Mouse (Mus musculus): Measurements from ENCODE around the gene Arl14ep. TPM values are rescaled to one million over a fixed set of nuclear protein-coding genes. Genes with fewer than 3 reads are reported as not detected.

Gene Arl14ep
- polyA plus RNA-seq (2015; fragmentation: Nextera tagmentation; extraction: Ambion mirVana) = 20.7 and 21.4 TPM in 2 replicates

- no peak for TF ChIP-seq EP300 (IDR thresholded peaks at IDR 0.05)
- TF ChIP-seq CTCF (IDR thresholded peaks at IDR 0.05) = no peak
- peak within 1 kb of the TSS; percentile 60 for H3K4me2 ChIP-seq (replicated peaks; ENCODE audit: low read depth, low read length)
- WGBS = under 1% methylated on average over 36 of the region's 36 CpGs
- peak; percentile 99 for ATAC-seq
- H3K9me3 ChIP-seq (ENCODE audit: low read length) = no peaks in the 10 kb centered on the region
- peak within 1 kb of the TSS; percentile 83 for H3K4me3 ChIP-seq (ENCODE audit: low read depth, low read length)
- H3K9ac ChIP-seq (replicated peaks; ENCODE audit: low read depth) = peak within 1 kb of the TSS; percentile 88
- H3K4me1 ChIP-seq (ENCODE audit: insufficient read depth, low read depth, low read length) = no peaks in the 10 kb centered on the region
- H3K27me3 ChIP-seq (replicated peaks; ENCODE audit: insufficient read depth, low read length) = no peaks in the 10 kb centered on the region
- peak; percentile 96 for DNase-seq (ENCODE audit: low spot score)
- no peaks in the 10 kb centered on the region for H3K36me3 ChIP-seq (ENCODE audit: insufficient read depth, low read length)
- peak within 1 kb of the TSS; percentile 57; the same call in 1 of the 2 replicates for H3K27ac ChIP-seq (ENCODE audit: low read length)
Observed at GRCm38 (mm10) chr2:106973959-106974639, at the start of gene Arl14ep. TSS of gene Arl14ep (minus strand) at chr2:106974424.

DNA sequence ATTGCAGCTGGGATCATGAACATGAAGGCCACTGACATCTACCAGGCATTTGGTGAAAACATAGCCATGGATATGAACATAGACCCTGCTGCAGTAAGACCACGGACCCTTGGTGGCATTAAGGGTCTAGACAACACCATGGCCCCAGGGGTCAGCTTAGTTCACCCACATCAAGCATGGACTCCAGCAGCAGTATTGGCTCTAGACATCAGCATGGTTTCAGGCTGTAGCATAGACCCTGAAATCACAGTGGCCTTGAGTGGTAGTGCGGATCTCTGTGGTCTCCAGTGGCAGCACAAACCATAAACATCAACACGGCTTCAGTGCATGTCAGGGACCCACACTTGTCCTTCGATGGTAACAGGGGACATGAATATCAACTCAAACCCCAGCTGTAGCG is 48.5 kb upstream of the Arl14ep start:
- Histone ChIP-seq H3K27me3 (replicated peaks; ENCODE audit: insufficient read depth, low read length) (no peaks in the 10 kb centered on the region), H3K27ac (ENCODE audit: low read length) (no peak overlapping the region), H3K4me1 (ENCODE audit: insufficient read depth, low read depth, low read length) (no peaks in the 10 kb centered on the region), H3K9ac (replicated peaks; ENCODE audit: low read depth) (no peak overlapping the region), H3K4me2 (replicated peaks; ENCODE audit: low read depth, low read length) (no peak overlapping the region), H3K36me3 (ENCODE audit: insufficient read depth, low read length) (no peaks in the 10 kb centered on the region), H3K4me3 (ENCODE audit: low read depth, low read length) (no peak overlapping the region), H3K9me3 (ENCODE audit: low read length) (no peaks in the 10 kb centered on the region)
- ATAC-seq (no peak), DNase-seq (ENCODE audit: low spot score) (no peak)
- WGBS = 91% methylated on average over 5 of the region's 5 CpGs
- TF ChIP-seq CTCF (IDR thresholded peaks at IDR 0.05) = no peak
- TF ChIP-seq EP300 (IDR thresholded peaks at IDR 0.05) = no peak

GRCm38 (mm10) chr2:107019331-107019730 is 45.1 kb upstream of the Arl14ep start:
- TF ChIP-seq EP300 (IDR thresholded peaks at IDR 0.05) = no peak
- TF ChIP-seq CTCF (IDR thresholded peaks at IDR 0.05) = no peak
- ATAC-seq (no peak), DNase-seq (ENCODE audit: low spot score) (no peak)
- Histone ChIP-seq H3K27me3 (replicated peaks; ENCODE audit: insufficient read depth, low read length) (no peaks in the 10 kb centered on the region), H3K36me3 (ENCODE audit: insufficient read depth, low read length) (no peaks in the 10 kb centered on the region), H3K9me3 (ENCODE audit: low read length) (no peaks in the 10 kb centered on the region), H3K27ac (ENCODE audit: low read length) (no peak overlapping the region), H3K4me3 (ENCODE audit: low read depth, low read length) (no peak overlapping the region), H3K9ac (replicated peaks; ENCODE audit: low read depth) (no peak overlapping the region), H3K4me2 (replicated peaks; ENCODE audit: low read depth, low read length) (no peak overlapping the region), H3K4me1 (ENCODE audit: insufficient read depth, low read depth, low read length) (no peaks in the 10 kb centered on the region)
- WGBS = 47% methylated on average over 2 of the region's 2 CpGs

- H3K9ac ChIP-seq (replicated peaks; ENCODE audit: low read depth) = no peak overlapping the region
- no peaks in the 10 kb centered on the region for H3K4me1 ChIP-seq (ENCODE audit: insufficient read depth, low read depth, low read length)
- no peak for ATAC-seq
- H3K27me3 ChIP-seq (replicated peaks; ENCODE audit: insufficient read depth, low read length) = no peaks in the 10 kb centered on the region
- TF ChIP-seq CTCF (IDR thresholded peaks at IDR 0.05) (no peak), EP300 (IDR thresholded peaks at IDR 0.05) (no peak)
- no peak for DNase-seq (ENCODE audit: low spot score)
- H3K4me2 ChIP-seq (replicated peaks; ENCODE audit: low read depth, low read length) = no peak overlapping the region
- H3K9me3 ChIP-seq (ENCODE audit: low read length) = no peaks in the 10 kb centered on the region
- H3K27ac ChIP-seq (ENCODE audit: low read length) = no peak overlapping the region
- H3K4me3 ChIP-seq (ENCODE audit: low read depth, low read length) = no peak overlapping the region
- 72% methylated on average over 4 of the region's 4 CpGs for WGBS
- H3K36me3 ChIP-seq (ENCODE audit: insufficient read depth, low read length) = no peaks in the 10 kb centered on the region
Observed at GRCm38 (mm10) chr2:107013161-107013560, 38.9 kb upstream of the Arl14ep start.

- no peaks in the 10 kb centered on the region for H3K27me3 ChIP-seq (replicated peaks; ENCODE audit: insufficient read depth, low read length)
- H3K4me1 ChIP-seq (ENCODE audit: insufficient read depth, low read depth, low read length) = no peaks in the 10 kb centered on the region
- no peak for DNase-seq (ENCODE audit: low spot score)
- H3K36me3 ChIP-seq (ENCODE audit: insufficient read depth, low read length) = no peaks in the 10 kb centered on the region
- no peak overlapping the region for H3K9ac ChIP-seq (replicated peaks; ENCODE audit: low read depth)
- H3K4me2 ChIP-seq (replicated peaks; ENCODE audit: low read depth, low read length) = no peak overlapping the region
- no peak overlapping the region for H3K27ac ChIP-seq (ENCODE audit: low read length)
- ATAC-seq = no peak
- no peaks in the 10 kb centered on the region for H3K9me3 ChIP-seq (ENCODE audit: low read length)
- no peak overlapping the region for H3K4me3 ChIP-seq (ENCODE audit: low read depth, low read length)
- TF ChIP-seq CTCF (IDR thresholded peaks at IDR 0.05) (no peak), EP300 (IDR thresholded peaks at IDR 0.05) (no peak)
- WGBS = 61% methylated on average over 4 of the region's 4 CpGs
Observed at GRCm38 (mm10) chr2:107012318-107012717, 38.1 kb upstream of the Arl14ep start.

GRCm38 (mm10) chr2:107010160-107010559 is 35.9 kb upstream of the Arl14ep start:
- TF ChIP-seq EP300 (IDR thresholded peaks at IDR 0.05) (no peak), CTCF (IDR thresholded peaks at IDR 0.05) (no peak)

More at GRCm38 (mm10) chr2:107010160-107010559, 35.9 kb upstream of the Arl14ep start:
- no peak overlapping the region for H3K4me3 ChIP-seq (ENCODE audit: low read depth, low read length)
- no peaks in the 10 kb centered on the region for H3K27me3 ChIP-seq (replicated peaks; ENCODE audit: insufficient read depth, low read length)
- H3K27ac ChIP-seq (ENCODE audit: low read length) = no peak overlapping the region
- ATAC-seq (no peak), DNase-seq (ENCODE audit: low spot score) (no peak)
- H3K4me2 ChIP-seq (replicated peaks; ENCODE audit: low read depth, low read length) = no peak overlapping the region
- no peaks in the 10 kb centered on the region for H3K4me1 ChIP-seq (ENCODE audit: insufficient read depth, low read depth, low read length)
- 80% methylated on average over 6 of the region's 6 CpGs for WGBS
- no peaks in the 10 kb centered on the region for H3K36me3 ChIP-seq (ENCODE audit: insufficient read depth, low read length)
- no peaks in the 10 kb centered on the region for H3K9me3 ChIP-seq (ENCODE audit: low read length)
- no peak overlapping the region for H3K9ac ChIP-seq (replicated peaks; ENCODE audit: low read depth)
